Mouse (Mus musculus): ENCODE results near the gene Eif3a.

GRCm38 (mm10) chr19:60818677-60819076 lies 28.2 kb upstream of the Eif3a start:
- no peak for TF ChIP-seq CTCF (IDR thresholded peaks at IDR 0.05; ENCODE audit: borderline replicate concordance, extremely low read depth, insufficient read depth, insufficient read length)
- TF ChIP-seq POLR2A (IDR thresholded peaks at IDR 0.05; ENCODE audit: borderline replicate concordance, extremely low read depth, insufficient read depth, insufficient read length, poor library complexity, severe bottlenecking): no peak
